Mouse (Mus musculus) heart, adult 2 months (tissue): Measurements from ENCODE around the gene Mfap4.

Source experiments
- CTCF ChIP-seq: fragments of 200-600 bp; IDR thresholded peaks from 2 replicates; pipeline ENCODE4 v1.8.1; 2022; ENCODE audit warnings: antibody characterized with exemption, mild to moderate bottlenecking, moderate library complexity
- EP300 ChIP-seq: fragments of 200-500 bp; IDR thresholded peaks from 2 replicates; pipeline ENCODE4 v1.6.1; 2011; ENCODE audit warnings: low read depth, low read length, control low read depth; ENCODE audit not compliant: insufficient read depth
- POLR2A ChIP-seq: fragments of 200-500 bp; IDR thresholded peaks from 2 replicates; pipeline ENCODE4 v1.6.1; 2011; ENCODE audit warnings: mild to moderate bottlenecking, low read depth, low read length, control low read depth; ENCODE audit not compliant: insufficient read depth

DNA sequence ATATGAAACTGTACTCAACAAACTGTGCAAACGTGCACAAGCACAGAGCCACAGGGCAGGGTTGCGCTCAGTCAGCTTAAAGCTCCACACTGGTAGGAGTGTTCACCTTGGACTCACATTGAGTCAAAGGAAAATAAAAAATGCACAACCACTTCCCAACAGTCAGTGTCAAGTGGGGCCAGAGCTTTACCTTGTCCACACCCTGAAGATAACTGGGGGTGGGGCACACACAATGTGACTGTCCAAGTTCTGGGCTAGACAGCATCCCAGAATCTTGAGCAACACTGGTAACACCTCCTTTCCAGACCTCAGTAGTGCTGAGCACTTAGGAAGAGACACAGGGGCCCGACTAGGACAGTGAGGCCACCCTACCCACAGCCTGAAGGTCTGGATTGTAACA, 33.6 kb downstream of the Mfap4 start:
- no peak for TF ChIP-seq POLR2A
- no peak for TF ChIP-seq CTCF
- TF ChIP-seq EP300, result no peak
